Mouse (Mus musculus) intestine, postnatal 0 days (tissue): ENCODE data around the gene Nos1ap. TPM values are rescaled to one million over a fixed set of nuclear protein-coding genes. Genes with fewer than 3 reads are reported as not detected.

Source experiments
- ATAC-seq: fragments of 200-750 bp; cut with Nextera tagmentation; 2 replicates; pipeline ENCODE4 v1.8.0; 2017; ENCODE audit warnings: mild to moderate bottlenecking, moderate TSS enrichment, moderate library complexity
- H3K27ac ChIP-seq: fragments of 300-500 bp; sonication (generic); 2 replicates; pipeline ENCODE4 v1.5.1; 2014; ENCODE audit warnings: mild to moderate bottlenecking, low read depth, low read length, moderate library complexity
- H3K27me3 ChIP-seq: fragments of 300-500 bp; sonication (generic); replicated peaks from 2 replicates; pipeline ENCODE4 v1.6.1; 2014; ENCODE audit warnings: low read length, mixed read lengths; ENCODE audit not compliant: control insufficient read depth, insufficient read depth
- H3K36me3 ChIP-seq: fragments of 300-500 bp; sonication (generic); 2 replicates; pipeline ENCODE4 v1.6.1; 2014; ENCODE audit warnings: mild to moderate bottlenecking, moderate library complexity; ENCODE audit not compliant: control insufficient read depth, insufficient read depth
- H3K4me1 ChIP-seq: fragments of 300-500 bp; sonication (generic); replicated peaks from 2 replicates; pipeline ENCODE4 v1.6.1; 2014; ENCODE audit warnings: antibody characterized with exemption, low read length, mixed read lengths; ENCODE audit not compliant: control insufficient read depth, insufficient read depth
- H3K4me2 ChIP-seq: fragments of 300-500 bp; sonication (generic); replicated peaks from 2 replicates; pipeline ENCODE4 v1.6.1; 2014; ENCODE audit warnings: low read depth, mild to moderate bottlenecking, moderate library complexity
- H3K4me3 ChIP-seq: fragments of 300-500 bp; sonication (generic); 2 replicates; pipeline ENCODE4 v1.5.1; 2014; ENCODE audit warnings: low read depth, low read length
- H3K9ac ChIP-seq: fragments of 300-500 bp; sonication (generic); 2 replicates; pipeline ENCODE4 v1.6.1; 2014; ENCODE audit warnings: mild to moderate bottlenecking, low read depth, low read length
- H3K9me3 ChIP-seq: fragments of 300-500 bp; sonication (generic); 2 replicates; pipeline ENCODE4 v1.6.1; 2016; ENCODE audit warnings: mixed run types; ENCODE audit not compliant: control insufficient read depth
- CTCF ChIP-seq: sonication (generic); IDR thresholded peaks from 2 replicates; pipeline ENCODE4 v1.5.1; 2016; ENCODE audit warnings: low read depth, mild to moderate bottlenecking, control low read depth, antibody characterized with exemption, moderate library complexity
- WGBS: fragments of 180-500 bp; shearing (Covaris S2); extraction: QIAGEN DNeasy Blood & Tissue Kit; methylation state at CpG from one replicate; pipeline ENCODE4 v1.1.7; 2014; 5-methylcytosine and 5-hydroxymethylcytosine counted together
- polyA plus RNA-seq: library from polyadenylated mRNA; unstranded; fragments of >200 nt; fragmentation: Nextera tagmentation; extraction: Ambion mirVana; gene quantifications from 2 replicates; pipeline ENCODE4 v1.2.1, GENCODE M21; 2015

Nos1ap gene
- polyA plus RNA-seq, 1 experiment from 2014 or later, result 3.8 TPM

DNA sequence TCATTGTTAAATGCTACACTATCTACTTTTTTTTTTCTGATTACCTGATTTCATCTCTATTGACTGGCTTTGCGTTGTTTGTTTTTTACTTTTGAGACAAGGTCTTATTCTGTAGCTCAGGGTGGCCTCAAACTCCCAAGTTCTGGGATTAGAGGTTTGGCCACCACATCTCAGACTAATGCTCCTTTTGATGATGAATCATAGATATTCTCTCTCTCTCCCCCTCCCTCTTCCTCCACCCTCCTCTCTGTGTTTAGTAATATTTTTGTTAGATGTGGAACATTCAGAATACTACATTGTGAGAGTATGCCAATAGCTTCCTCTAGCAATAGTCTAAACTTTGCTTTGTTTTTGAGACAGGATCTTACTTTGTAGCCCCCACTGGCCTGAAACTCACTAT lies 33.8 kb upstream of the Nos1ap start:
- WGBS, result 97% methylated on average over 1 of the region's 1 CpGs
- Histone ChIP-seq H3K4me3 (no peak overlapping the region), H3K27ac (no peak overlapping the region), H3K9ac (no peak overlapping the region), H3K27me3 (no peaks in the 10 kb centered on the region), H3K4me2 (no peak overlapping the region), H3K9me3 (no peaks in the 10 kb centered on the region), H3K4me1 (no peaks in the 10 kb centered on the region), H3K36me3 (no peaks in the 10 kb centered on the region)
- ATAC-seq, result no peak
- TF ChIP-seq CTCF, result no peak

DNA sequence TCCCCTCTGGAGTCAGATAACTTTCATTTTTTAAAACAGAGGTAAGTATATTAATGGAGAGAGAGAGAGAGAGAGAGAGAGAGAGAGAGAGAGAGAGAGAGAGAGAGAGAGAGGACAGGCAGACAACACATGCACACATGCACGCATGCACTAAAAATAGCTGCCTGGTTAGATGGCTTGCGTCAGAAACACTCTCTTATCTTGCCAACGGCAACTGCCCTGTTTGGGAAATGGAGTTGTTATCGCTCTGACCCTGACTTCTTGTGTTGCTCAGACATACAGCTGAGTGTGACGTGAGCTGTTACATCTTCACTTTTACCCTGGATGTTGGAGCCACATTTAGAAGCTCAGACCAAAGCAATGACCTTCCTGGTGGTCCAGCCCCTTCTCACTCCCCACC lies 33.3 kb upstream of the Nos1ap start:
- no peaks in the 10 kb centered on the region for H3K9me3 ChIP-seq
- no peak overlapping the region for H3K4me2 ChIP-seq
- H3K27me3 ChIP-seq, result no peaks in the 10 kb centered on the region
- H3K4me1 ChIP-seq, result no peaks in the 10 kb centered on the region
- no peak for ATAC-seq
- H3K27ac ChIP-seq, result no peak overlapping the region
- 24% methylated on average over 5 of the region's 5 CpGs for WGBS
- H3K4me3 ChIP-seq, result no peak overlapping the region
- no peak overlapping the region for H3K9ac ChIP-seq
- H3K36me3 ChIP-seq, result no peaks in the 10 kb centered on the region
- TF ChIP-seq CTCF, result no peak

DNA sequence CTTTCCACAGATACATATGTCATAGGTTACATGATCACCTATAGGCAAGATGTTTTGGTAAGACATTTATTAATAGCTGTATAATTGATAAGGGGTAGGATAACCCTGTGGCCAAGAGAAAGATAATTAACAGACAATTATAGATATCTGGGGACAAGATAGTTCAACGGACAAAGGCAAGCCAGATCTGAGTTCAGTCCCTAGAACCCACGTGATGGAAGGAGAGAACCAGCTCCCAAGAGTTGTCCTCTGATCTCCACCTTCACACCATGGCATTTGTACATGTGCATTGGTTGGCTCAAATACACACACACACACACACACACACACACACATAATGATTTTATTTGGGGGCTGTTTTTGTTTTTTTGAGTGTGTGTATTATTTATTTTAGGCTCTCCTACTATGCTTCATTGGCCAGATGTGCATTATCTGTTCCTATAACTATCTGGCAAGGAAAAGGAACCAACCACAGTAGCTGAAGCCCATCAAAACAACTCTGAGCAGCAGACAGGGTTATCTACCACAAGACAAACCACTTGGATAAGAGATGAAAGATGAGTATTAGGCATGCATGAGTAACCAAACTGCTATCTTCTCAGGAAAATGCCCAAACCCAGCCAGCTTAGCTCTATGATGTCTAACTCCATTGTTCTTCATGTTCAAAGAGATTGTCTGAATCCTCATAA lies 30.2 kb upstream of the Nos1ap start:
- H3K27ac ChIP-seq, result no peak overlapping the region
- no peaks in the 10 kb centered on the region for H3K27me3 ChIP-seq
- 79% methylated on average over 2 of the region's 2 CpGs for WGBS
- H3K4me2 ChIP-seq, result no peak overlapping the region
- no peak overlapping the region for H3K9ac ChIP-seq
- ATAC-seq, result no peak
- no peaks in the 10 kb centered on the region for H3K36me3 ChIP-seq
- H3K4me3 ChIP-seq, result no peak overlapping the region
- H3K4me1 ChIP-seq, result no peaks in the 10 kb centered on the region
- no peak for TF ChIP-seq CTCF
- H3K9me3 ChIP-seq, result no peaks in the 10 kb centered on the region

GRCm38 (mm10) chr1:170612968-170613872 lies 23.6 kb upstream of the Nos1ap start:
- TF ChIP-seq CTCF, result peak; percentile 98
- Histone ChIP-seq H3K27ac (no peak overlapping the region), H3K4me1 (no peaks in the 10 kb centered on the region), H3K27me3 (no peaks in the 10 kb centered on the region), H3K36me3 (no peaks in the 10 kb centered on the region), H3K4me3 (no peak overlapping the region), H3K9me3 (no peaks in the 10 kb centered on the region), H3K4me2 (no peak overlapping the region), H3K9ac (no peak overlapping the region)
- ATAC-seq, result peak; percentile 64; the same call in 1 of the 2 replicates
- 60% methylated on average over 18 of the region's 18 CpGs for WGBS

DNA sequence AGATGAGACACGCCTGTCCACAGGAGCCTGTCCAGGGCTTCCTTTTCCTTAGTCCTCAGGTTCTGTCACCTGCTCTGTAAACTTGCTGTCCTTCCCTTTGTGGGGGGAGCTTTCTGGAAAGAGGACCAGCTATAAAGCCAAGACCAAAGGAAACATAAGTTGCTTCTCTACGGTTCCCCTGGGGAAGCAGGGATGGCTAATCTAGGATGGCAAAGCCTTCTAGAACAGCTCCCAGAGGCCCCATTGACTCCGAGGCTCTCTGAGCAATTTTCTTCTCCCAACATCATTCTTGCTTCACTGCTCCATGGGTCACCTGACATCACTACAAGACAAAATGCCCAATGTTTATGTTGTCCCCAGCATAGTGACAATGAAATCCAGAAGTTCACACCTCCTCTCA lies 22.0 kb upstream of the Nos1ap start:
- Histone ChIP-seq H3K4me2 (no peak overlapping the region), H3K9ac (no peak overlapping the region), H3K9me3 (no peaks in the 10 kb centered on the region), H3K4me3 (no peak overlapping the region), H3K36me3 (no peaks in the 10 kb centered on the region), H3K27me3 (no peaks in the 10 kb centered on the region), H3K27ac (no peak overlapping the region), H3K4me1 (no peaks in the 10 kb centered on the region)
- 89% methylated on average over 3 of the region's 3 CpGs for WGBS
- TF ChIP-seq CTCF, result no peak
- ATAC-seq, result no peak

DNA sequence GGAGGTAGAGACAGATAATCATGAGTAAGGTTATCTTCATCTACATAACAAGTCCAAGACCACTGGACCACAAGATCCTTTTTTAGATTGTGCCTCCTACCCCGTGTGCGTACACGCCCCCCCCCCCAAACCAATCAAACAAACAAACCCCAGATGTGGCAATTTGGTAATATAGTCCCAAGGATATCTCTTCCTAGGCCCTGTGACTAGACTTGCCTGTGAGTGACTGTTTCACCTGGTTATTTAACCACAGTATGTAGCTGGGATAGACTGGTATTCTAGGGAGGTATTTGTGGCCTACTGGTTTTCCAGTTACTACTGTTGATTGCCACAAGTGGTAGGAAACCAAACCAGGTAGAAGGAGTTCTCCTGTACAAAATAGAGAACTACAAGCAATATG lies 21.0 kb upstream of the Nos1ap start:
- TF ChIP-seq CTCF, result no peak
- no peaks in the 10 kb centered on the region for H3K27me3 ChIP-seq
- 88% methylated on average over 3 of the region's 3 CpGs for whole genome bisulfite sequencing
- no peak for ATAC-seq
- H3K36me3 ChIP-seq, result no peaks in the 10 kb centered on the region
- no peak overlapping the region for H3K4me2 ChIP-seq
- no peak overlapping the region for H3K4me3 ChIP-seq
- H3K9ac ChIP-seq, result no peak overlapping the region
- no peaks in the 10 kb centered on the region for H3K9me3 ChIP-seq
- no peak overlapping the region for H3K27ac ChIP-seq
- H3K4me1 ChIP-seq, result no peaks in the 10 kb centered on the region
